Mouse (Mus musculus) liver, postnatal 0 days (tissue): ENCODE measurements around the gene Golga5. TPM values are rescaled to one million over a fixed set of nuclear protein-coding genes. Genes with fewer than 3 reads are reported as not detected.
A peak's percentile ranks its signal among the peaks of the same experiment; 100 is the strongest.
"Not testable (repeated sequence)": the region's sequence is repeated elsewhere in the genome, so short reads cannot be mapped to it uniquely, and the experiment has no call there.

Experiments used
- ATAC-seq: fragments of 200-750 bp; cut with Nextera tagmentation; 2 replicates; pipeline ENCODE4 v1.8.0; 2017; ENCODE audit warnings: mild to moderate bottlenecking, moderate library complexity
- DNase-seq: peaks from one replicate; pipeline ENCODE4 v3.0.0-alpha.2; 2016
- H3K27ac ChIP-seq: fragments of 300-500 bp; sonication (generic); 2 replicates; pipeline ENCODE4 v1.5.1; 2014; ENCODE audit warnings: antibody characterized with exemption, moderate library complexity, mild to moderate bottlenecking, low read depth
- H3K27me3 ChIP-seq: fragments of 300-500 bp; sonication (generic); 2 replicates; pipeline ENCODE4 v1.6.1; 2014; ENCODE audit warnings: low read length, control low read depth, mixed read lengths; ENCODE audit not compliant: insufficient read depth
- H3K36me3 ChIP-seq: fragments of 300-500 bp; sonication (generic); replicated peaks from 2 replicates; pipeline ENCODE4 v1.6.1; 2014; ENCODE audit warnings: mild to moderate bottlenecking, control low read depth, low read length, moderate library complexity, mixed read lengths; ENCODE audit not compliant: insufficient read depth
- H3K4me1 ChIP-seq: fragments of 300-500 bp; sonication (generic); 2 replicates; pipeline ENCODE4 v1.6.1; 2014; ENCODE audit warnings: antibody characterized with exemption, mild to moderate bottlenecking, control low read depth; ENCODE audit not compliant: insufficient read depth
- H3K4me2 ChIP-seq: fragments of 300-500 bp; sonication (generic); 2 replicates; pipeline ENCODE4 v1.6.1; 2014; ENCODE audit warnings: low read depth, mild to moderate bottlenecking, low read length, moderate library complexity, mixed read lengths
- H3K4me3 ChIP-seq: fragments of 300-500 bp; sonication (generic); 2 replicates; pipeline ENCODE4 v1.5.1; 2014; ENCODE audit warnings: low read depth, low read length
- H3K9ac ChIP-seq: fragments of 300-500 bp; sonication (generic); replicated peaks from 2 replicates; pipeline ENCODE4 v1.6.1; 2014; ENCODE audit warnings: mild to moderate bottlenecking, moderate library complexity
- H3K9me3 ChIP-seq: fragments of 300-500 bp; sonication (generic); 2 replicates; pipeline ENCODE4 v1.6.1; 2016; ENCODE audit warnings: mild to moderate bottlenecking, control low read depth, low read length, mixed read lengths
- CTCF ChIP-seq: sonication (generic); IDR thresholded peaks from 2 replicates; pipeline ENCODE4 v1.5.1; 2016; ENCODE audit warnings: antibody characterized with exemption, low read depth
- EP300 ChIP-seq: IDR thresholded peaks from 2 replicates; pipeline ENCODE4 v1.6.1; 2016; ENCODE audit warnings: antibody characterized with exemption, low read depth, mild to moderate bottlenecking
- WGBS: fragments of 180-500 bp; shearing (Covaris S2); extraction: QIAGEN DNeasy Blood & Tissue Kit; methylation state at CpG from one replicate; pipeline ENCODE4 v1.1.7; 2014; ENCODE audit not compliant: insufficient replicate concordance; 5-methylcytosine and 5-hydroxymethylcytosine counted together
- polyA plus RNA-seq: library from polyadenylated mRNA; unstranded; fragments of >200 nt; fragmentation: Nextera tagmentation; extraction: Ambion mirVana; gene quantifications from 2 replicates; pipeline ENCODE4 v1.2.1, GENCODE M21; 2015

Golga5 gene
- polyA plus RNA-seq, 1 experiment from 2014 or later = 16.5 TPM

DNA sequence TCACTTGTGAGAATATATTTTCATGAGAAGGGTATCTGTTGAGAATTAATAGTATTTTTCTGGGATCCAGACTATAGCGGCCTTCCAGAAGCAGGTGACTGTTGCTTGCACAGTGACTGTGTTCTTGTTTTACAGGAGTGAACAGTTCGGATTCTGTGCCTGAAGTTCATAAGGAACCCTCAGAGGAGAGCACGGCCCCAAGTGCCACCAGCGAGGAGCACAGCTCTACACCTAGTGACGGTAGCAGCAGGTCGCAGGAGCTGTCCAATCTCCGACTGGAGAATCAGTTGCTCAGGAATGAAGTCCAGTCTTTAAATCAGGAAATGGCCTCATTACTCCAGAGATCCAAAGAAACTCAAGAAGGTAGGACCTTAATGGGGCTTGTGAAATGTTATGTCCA is 5.5 kb downstream of the Golga5 start:
- Histone ChIP-seq H3K27me3 (no peaks in the 10 kb centered on the region), H3K4me3 (no peak overlapping the region), H3K9me3 (no peaks in the 10 kb centered on the region), H3K27ac (no peak overlapping the region), H3K4me1 (peaks cover 4% of the 10 kb centered on the region; the same call in 1 of the 2 replicates), H3K9ac (no peak overlapping the region), H3K4me2 (no peak overlapping the region), H3K36me3 (peaks cover 32% of the 10 kb centered on the region)
- no peak for DNase-seq
- no peak for TF ChIP-seq EP300
- no peak for TF ChIP-seq CTCF
- no peak for ATAC-seq
- whole genome bisulfite sequencing = 85% methylated on average over 7 of the region's 7 CpGs

DNA sequence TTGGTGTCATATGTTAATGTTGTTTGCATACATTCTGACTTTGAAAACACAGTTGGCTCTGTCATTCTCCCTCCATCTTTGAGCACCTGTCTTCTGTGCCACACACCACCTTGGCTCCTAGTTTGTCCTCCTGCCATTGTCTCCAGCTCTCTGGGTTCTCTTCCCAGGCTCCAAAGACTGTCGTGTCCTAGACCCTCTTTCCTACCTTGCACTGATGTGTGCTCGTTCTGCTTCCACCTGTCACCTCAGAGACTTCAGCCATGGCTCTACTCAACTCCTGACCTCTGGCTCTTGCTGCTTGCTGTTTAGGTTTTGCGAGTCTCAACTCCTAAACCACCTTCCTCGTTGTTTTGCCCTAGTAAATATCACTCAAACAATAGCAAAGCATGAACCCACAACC is 11.5 kb downstream of the Golga5 start:
- no peak for TF ChIP-seq CTCF
- no peak for TF ChIP-seq EP300
- Histone ChIP-seq H3K9ac (no peak overlapping the region), H3K9me3 (no peaks in the 10 kb centered on the region), H3K4me3 (no peak overlapping the region), H3K36me3 (peaks cover 49% of the 10 kb centered on the region), H3K4me1 (no peaks in the 10 kb centered on the region), H3K27me3 (no peaks in the 10 kb centered on the region), H3K27ac (no peak overlapping the region), H3K4me2 (no peak overlapping the region)
- no peak for ATAC-seq
- 80% methylated on average over 4 of the region's 4 CpGs for WGBS
- no peak for DNase-seq

DNA sequence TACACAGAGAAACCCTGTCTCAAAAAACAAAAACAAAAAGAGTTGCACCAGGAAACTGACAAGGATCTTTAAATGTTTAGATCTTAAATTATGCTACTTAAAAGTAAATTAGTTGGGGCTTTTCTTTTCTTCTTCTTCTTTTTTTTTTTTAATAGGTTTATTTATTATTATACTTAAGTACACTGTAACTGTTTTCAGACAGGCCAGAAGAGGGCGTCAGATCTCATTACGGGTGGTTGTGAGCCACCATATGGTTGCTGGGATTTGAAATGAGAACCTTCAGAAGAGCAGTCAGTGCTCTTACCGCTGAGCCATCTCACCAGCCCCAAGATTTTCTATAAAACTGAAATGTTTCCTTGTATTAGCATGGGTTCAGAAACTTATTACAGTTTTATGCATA is 16.0 kb downstream of the Golga5 start:
- Histone ChIP-seq H3K36me3 (peaks cover 59% of the 10 kb centered on the region), H3K9me3 (no peaks in the 10 kb centered on the region), H3K27ac (no peak overlapping the region), H3K9ac (no peak overlapping the region), H3K27me3 (no peaks in the 10 kb centered on the region), H3K4me2 (no peak overlapping the region), H3K4me1 (no peaks in the 10 kb centered on the region), H3K4me3 (no peak overlapping the region)
- TF ChIP-seq EP300 (no peak), CTCF (0 out of 2 replicates have a peak, but pooled peaks have one; percentile 4)
- DNase-seq (no peak), ATAC-seq (no peak)
- 67% methylated on average over 3 of the region's 3 CpGs for WGBS

DNA sequence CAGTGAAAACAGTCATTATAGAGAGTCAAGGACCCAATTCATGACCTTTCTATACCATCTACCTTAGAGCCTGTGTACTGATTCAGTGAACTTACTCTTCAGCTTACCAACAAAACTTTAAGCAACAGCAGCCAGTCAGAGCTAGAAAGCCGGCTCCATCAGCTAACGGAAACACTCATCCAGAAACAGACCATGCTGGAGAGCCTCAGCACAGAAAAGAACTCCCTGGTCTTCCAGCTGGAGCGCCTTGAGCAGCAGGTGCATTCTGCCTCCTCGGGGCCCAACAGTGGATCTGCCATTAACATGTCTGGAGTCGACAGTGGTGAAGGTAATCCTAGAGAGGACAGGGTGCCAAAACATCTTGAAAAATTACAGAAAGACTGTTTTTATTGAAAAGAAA is 23.0 kb downstream of the Golga5 start:
- TF ChIP-seq CTCF (no peak), EP300 (no peak)
- Histone ChIP-seq H3K9ac (no peak overlapping the region), H3K4me1 (no peaks in the 10 kb centered on the region), H3K36me3 (peaks cover 54% of the 10 kb centered on the region), H3K4me3 (no peak overlapping the region), H3K27me3 (no peaks in the 10 kb centered on the region), H3K27ac (no peak overlapping the region), H3K4me2 (no peak overlapping the region), H3K9me3 (no peaks in the 10 kb centered on the region)
- ATAC-seq (no peak), DNase-seq (no peak)
- WGBS = 85% methylated on average over 5 of the region's 5 CpGs

DNA sequence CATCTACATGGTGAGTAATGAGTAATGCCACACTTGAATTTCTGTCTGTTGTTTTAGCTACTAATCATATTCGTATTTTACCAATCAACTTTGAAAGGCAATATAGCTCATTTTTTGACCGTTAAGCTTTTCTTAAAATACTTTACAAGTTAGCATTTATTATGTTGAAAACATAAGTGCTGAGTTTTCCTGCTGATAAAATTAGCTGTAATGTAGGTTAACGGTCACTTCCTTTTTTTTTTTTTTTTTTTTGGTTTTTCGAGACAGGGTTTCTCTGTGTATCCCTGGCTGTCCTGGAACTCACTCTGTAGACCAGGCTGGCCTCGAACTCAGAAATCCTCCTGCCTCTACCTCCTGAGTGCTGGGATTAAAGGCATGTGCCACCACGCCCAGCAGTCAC is 26.8 kb downstream of the Golga5 start:
- not testable (repeated sequence) for H3K27me3 ChIP-seq, H3K4me2 ChIP-seq, H3K27ac ChIP-seq, DNase-seq, ATAC-seq, H3K9me3 ChIP-seq, H3K4me1 ChIP-seq, H3K9ac ChIP-seq, H3K4me3 ChIP-seq
- WGBS = 33% methylated on average over 6 of the region's 6 CpGs
- peaks cover 41% of the 10 kb centered on the region for H3K36me3 ChIP-seq

DNA sequence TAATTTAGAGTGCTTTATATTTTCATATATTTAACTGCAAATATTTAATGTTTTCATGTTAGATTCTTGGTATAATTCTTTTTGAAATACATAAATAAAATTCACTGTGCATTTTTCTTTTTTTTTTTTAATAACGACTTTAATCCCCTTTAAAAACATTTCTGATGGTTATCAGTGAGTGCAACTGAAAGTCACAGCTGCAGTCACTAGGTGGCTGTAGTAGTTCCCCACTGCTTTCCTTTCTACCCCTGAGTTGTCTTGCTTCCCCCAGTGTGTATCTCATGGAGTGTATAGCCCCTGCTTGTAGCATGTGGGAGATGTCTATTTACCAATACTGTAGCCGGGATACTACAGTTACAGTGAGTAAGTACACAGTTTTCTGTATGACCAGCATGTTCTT is 29.0 kb downstream of the Golga5 start:
- no peak overlapping the region for H3K4me2 ChIP-seq
- WGBS = 54% methylated on average over 2 of the region's 2 CpGs
- H3K27ac ChIP-seq = no peak overlapping the region
- TF ChIP-seq CTCF (0 out of 2 replicates have a peak, but pooled peaks have one; percentile 6), EP300 (no peak)
- H3K36me3 ChIP-seq = peaks cover 31% of the 10 kb centered on the region
- H3K9me3 ChIP-seq = no peaks in the 10 kb centered on the region
- no peak overlapping the region for H3K9ac ChIP-seq
- no peaks in the 10 kb centered on the region for H3K27me3 ChIP-seq
- no peak for ATAC-seq
- no peak overlapping the region for H3K4me3 ChIP-seq
- no peaks in the 10 kb centered on the region for H3K4me1 ChIP-seq
- no peak for DNase-seq

DNA sequence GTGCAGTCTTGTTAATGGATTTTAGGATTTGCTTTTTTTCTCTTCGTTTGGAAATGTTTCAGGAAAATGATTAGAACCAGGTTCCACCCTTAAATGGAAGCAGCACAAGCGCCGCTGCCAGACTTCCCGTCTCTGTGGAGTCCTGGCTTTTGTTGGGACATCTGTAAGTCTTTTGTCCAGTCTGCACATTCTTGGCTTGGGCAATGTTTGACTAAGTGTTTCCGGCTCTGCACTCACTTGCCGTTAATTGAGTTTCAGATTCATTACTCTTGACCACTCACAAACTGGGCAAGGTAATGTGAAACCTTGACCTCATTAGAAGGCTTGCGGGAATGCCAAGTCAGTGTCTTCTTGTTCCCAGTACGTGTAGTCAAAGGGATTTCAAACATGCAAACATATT is 29.8 kb downstream of the Golga5 start:
- no peak overlapping the region for H3K27ac ChIP-seq
- TF ChIP-seq EP300 = no peak
- TF ChIP-seq CTCF = no peak

More for the DNA sequence above, 29.8 kb downstream of the Golga5 start:
- 80% methylated on average over 8 of the region's 8 CpGs for WGBS
- Histone ChIP-seq H3K9ac (no peak overlapping the region), H3K4me2 (no peak overlapping the region), H3K4me3 (no peak overlapping the region), H3K4me1 (no peaks in the 10 kb centered on the region), H3K36me3 (peaks cover 24% of the 10 kb centered on the region), H3K9me3 (no peaks in the 10 kb centered on the region), H3K27me3 (no peaks in the 10 kb centered on the region)
- DNase-seq (no peak), ATAC-seq (no peak)
